Mouse (Mus musculus): ENCODE measurements around the gene Gm19345. TPM values are rescaled to one million over a fixed set of nuclear protein-coding genes. Genes with fewer than 3 reads are reported as not detected.

Gm19345 gene
- polyA plus RNA-seq, 1 experiment: 0.05 TPM

DNA sequence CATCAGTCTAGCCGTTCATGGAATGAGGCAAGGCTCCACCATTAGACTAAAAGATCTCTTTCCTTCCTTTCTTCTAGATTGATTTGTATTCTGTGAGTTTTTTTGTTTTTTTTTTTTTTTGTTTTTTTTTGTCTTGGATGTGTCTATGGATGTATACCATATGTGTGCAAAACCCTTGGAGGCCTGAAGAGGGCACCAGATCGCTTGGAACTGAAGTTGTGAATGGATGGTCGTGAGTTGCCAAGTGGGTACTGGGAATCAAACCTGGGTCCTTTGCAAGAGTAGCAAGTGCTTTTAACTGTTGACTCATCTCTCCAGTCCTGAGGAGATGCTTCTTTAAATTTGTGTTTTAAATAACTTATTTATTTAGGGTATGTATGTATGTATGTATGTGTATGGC, 17.7 kb upstream of the Gm19345 start:
- no peak for TF ChIP-seq REST (IDR thresholded peaks at IDR 0.05; ENCODE audit: insufficient read depth, insufficient read length)
- no peak for TF ChIP-seq E2F4 (IDR thresholded peaks at IDR 0.05; ENCODE audit: insufficient read depth)
- TF ChIP-seq TCF3 (IDR thresholded peaks at IDR 0.05; ENCODE audit: insufficient read length, low read depth): no peak
- no peak for TF ChIP-seq MYOD1 (IDR thresholded peaks at IDR 0.05; ENCODE audit: control insufficient read depth in 1 of 3, insufficient read length in 2 of 3, low read depth in 2 of 3)
- TF ChIP-seq POLR2AphosphoS2 (IDR thresholded peaks at IDR 0.05; ENCODE audit: insufficient read length, low read depth): no peak
- no peak for TF ChIP-seq TCF12 (IDR thresholded peaks at IDR 0.05; ENCODE audit: insufficient read depth, poor library complexity, severe bottlenecking)
- TF ChIP-seq CEBPB (IDR thresholded peaks at IDR 0.05; ENCODE audit: insufficient read depth, poor library complexity, severe bottlenecking): no peak
- no peak for TF ChIP-seq USF1 (IDR thresholded peaks at IDR 0.05; ENCODE audit: low read depth)
- no peak for TF ChIP-seq MYOG (IDR thresholded peaks at IDR 0.05; ENCODE audit: control insufficient read depth in 1 of 3, insufficient read depth in 1 of 3, insufficient read length in 2 of 3, low read depth in 2 of 3)
- TF ChIP-seq MAX (IDR thresholded peaks at IDR 0.05; ENCODE audit: low read depth): no peak
- no peaks in the 10 kb centered on the region for H3K79me2 ChIP-seq (ENCODE audit: control insufficient read depth, insufficient read depth)
- H3ac ChIP-seq (ENCODE audit: control insufficient read depth, insufficient read length): no peak overlapping the region
- H3K27me3 ChIP-seq (ENCODE audit: control insufficient read depth, insufficient read depth, insufficient read length): no peaks in the 10 kb centered on the region
- H3K36me3 ChIP-seq (ENCODE audit: control insufficient read depth, insufficient read depth): no peaks in the 10 kb centered on the region
- H3K4me3 ChIP-seq: no peak overlapping the region
- H3K4me2 ChIP-seq (ENCODE audit: low read depth): no peak overlapping the region

DNA sequence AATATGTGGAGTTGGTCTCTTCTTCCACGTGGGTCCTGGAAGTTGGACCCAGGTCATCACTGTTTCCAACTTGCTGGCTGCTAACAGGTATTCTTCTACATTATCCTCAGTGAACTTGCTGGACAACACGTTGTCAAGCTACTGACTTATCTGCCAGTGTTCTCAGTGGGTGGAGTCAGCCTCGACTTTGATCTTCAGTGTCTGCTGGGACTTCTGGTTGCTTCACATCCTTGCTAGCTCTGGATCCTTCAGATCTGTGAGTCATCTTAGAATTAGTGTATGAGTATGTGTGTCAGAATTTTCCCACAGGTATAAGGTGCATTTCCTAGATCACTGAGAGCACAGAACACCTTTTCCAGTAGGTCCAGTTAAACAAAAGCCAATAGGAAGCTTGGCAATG, 15.0 kb upstream of the Gm19345 start:
- H3ac ChIP-seq (ENCODE audit: control insufficient read depth, insufficient read length): no peak overlapping the region
- no peaks in the 10 kb centered on the region for H3K27me3 ChIP-seq (ENCODE audit: control insufficient read depth, insufficient read depth, insufficient read length)
- no peaks in the 10 kb centered on the region for H3K36me3 ChIP-seq (ENCODE audit: control insufficient read depth, insufficient read depth)
- TF ChIP-seq SRF (IDR thresholded peaks at IDR 0.05; ENCODE audit: control insufficient read depth, insufficient read length, low read depth) (no peak), MAX (IDR thresholded peaks at IDR 0.05; ENCODE audit: low read depth) (no peak), USF1 (IDR thresholded peaks at IDR 0.05; ENCODE audit: low read depth) (no peak), MYOD1 (IDR thresholded peaks at IDR 0.05; ENCODE audit: control insufficient read depth in 1 of 3, insufficient read length in 2 of 3, low read depth in 2 of 3) (no peak), CEBPB (IDR thresholded peaks at IDR 0.05; ENCODE audit: insufficient read depth, poor library complexity, severe bottlenecking) (no peak), POLR2AphosphoS2 (IDR thresholded peaks at IDR 0.05; ENCODE audit: insufficient read length, low read depth) (no peak), MYOG (IDR thresholded peaks at IDR 0.05; ENCODE audit: control insufficient read depth in 1 of 3, insufficient read depth in 1 of 3, insufficient read length in 2 of 3, low read depth in 2 of 3) (no peak), E2F4 (IDR thresholded peaks at IDR 0.05; ENCODE audit: insufficient read depth) (no peak), TCF12 (IDR thresholded peaks at IDR 0.05; ENCODE audit: insufficient read depth, poor library complexity, severe bottlenecking) (no peak), TCF3 (IDR thresholded peaks at IDR 0.05; ENCODE audit: insufficient read length, low read depth) (no peak), REST (IDR thresholded peaks at IDR 0.05; ENCODE audit: insufficient read depth, insufficient read length) (no peak)
- no peak overlapping the region for H3K4me2 ChIP-seq (ENCODE audit: low read depth)
- H3K79me2 ChIP-seq (ENCODE audit: control insufficient read depth, insufficient read depth): no peaks in the 10 kb centered on the region
- no peak overlapping the region for H3K4me3 ChIP-seq

DNA sequence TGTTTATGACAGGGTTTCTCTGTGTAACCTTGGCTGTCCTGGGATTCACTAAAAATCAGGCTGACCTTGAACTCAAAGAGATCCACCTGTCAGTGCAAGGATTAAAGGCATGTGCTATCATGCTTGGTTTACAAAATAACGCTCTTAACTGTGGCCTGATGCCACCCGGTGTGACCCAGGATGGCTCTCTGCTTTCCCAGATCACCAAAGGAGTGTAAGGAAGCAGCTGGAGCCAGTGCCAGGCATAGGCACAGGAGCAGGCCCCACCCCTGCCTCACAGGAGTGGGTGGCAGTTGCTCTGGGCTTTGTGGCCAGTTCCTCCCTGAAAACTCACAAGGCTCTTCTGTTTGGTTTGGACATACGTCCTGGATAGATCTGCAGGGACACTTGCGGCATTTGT, 11.4 kb upstream of the Gm19345 start:
- peak in 1 of 3 experiments; percentile 88 for TF ChIP-seq MYOG (IDR thresholded peaks at IDR 0.05; ENCODE audit: control insufficient read depth in 1 of 3, insufficient read depth in 1 of 3, insufficient read length in 2 of 3, low read depth in 2 of 3)
- TF ChIP-seq REST (IDR thresholded peaks at IDR 0.05; ENCODE audit: insufficient read depth, insufficient read length): no peak
- TF ChIP-seq TCF3 (IDR thresholded peaks at IDR 0.05; ENCODE audit: insufficient read length, low read depth): no peak
- no peak for TF ChIP-seq E2F4 (IDR thresholded peaks at IDR 0.05; ENCODE audit: insufficient read depth)
- no peak for TF ChIP-seq POLR2AphosphoS2 (IDR thresholded peaks at IDR 0.05; ENCODE audit: insufficient read length, low read depth)
- no peak for TF ChIP-seq MAX (IDR thresholded peaks at IDR 0.05; ENCODE audit: low read depth)
- TF ChIP-seq MYOD1 (IDR thresholded peaks at IDR 0.05; ENCODE audit: control insufficient read depth in 1 of 3, insufficient read length in 2 of 3, low read depth in 2 of 3): no peak
- no peak for TF ChIP-seq POLR2A (IDR thresholded peaks at IDR 0.05; ENCODE audit: insufficient read length, low read depth)
- no peaks in the 10 kb centered on the region for H3K27me3 ChIP-seq (ENCODE audit: control insufficient read depth, insufficient read depth, insufficient read length)
- no peak overlapping the region for H3K4me3 ChIP-seq
- no peaks in the 10 kb centered on the region for H3K79me2 ChIP-seq (ENCODE audit: control insufficient read depth, insufficient read depth)
- H3K4me2 ChIP-seq (ENCODE audit: low read depth): peak overlapping the region; percentile 44
- H3K36me3 ChIP-seq (ENCODE audit: control insufficient read depth, insufficient read depth): no peaks in the 10 kb centered on the region
- H3ac ChIP-seq (ENCODE audit: control insufficient read depth, insufficient read length): no peak overlapping the region

DNA sequence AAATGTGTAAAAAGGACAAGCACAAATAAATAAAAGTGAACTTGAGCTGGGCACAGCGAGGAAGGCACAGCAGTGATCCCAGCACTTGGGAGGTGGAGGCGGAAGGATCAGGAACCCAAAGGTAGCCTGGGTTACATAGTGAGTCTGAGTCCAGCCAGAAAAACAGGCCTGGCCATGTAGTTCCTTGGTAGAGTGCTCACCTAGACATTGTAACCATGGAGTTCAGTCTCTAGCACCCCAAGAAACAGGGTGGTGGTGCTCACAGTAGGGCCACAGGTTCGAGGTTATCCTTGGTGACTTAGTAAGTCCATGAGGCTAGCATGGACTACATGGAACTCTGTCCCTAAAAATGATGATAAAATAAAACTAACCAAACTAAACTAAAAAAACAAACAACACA, 10.9 kb upstream of the Gm19345 start:
- H3ac ChIP-seq (ENCODE audit: control insufficient read depth, insufficient read length): no peak overlapping the region
- no peak for TF ChIP-seq POLR2A (IDR thresholded peaks at IDR 0.05; ENCODE audit: insufficient read length, low read depth)
- no peak for TF ChIP-seq TCF3 (IDR thresholded peaks at IDR 0.05; ENCODE audit: insufficient read length, low read depth)
- TF ChIP-seq MAX (IDR thresholded peaks at IDR 0.05; ENCODE audit: low read depth): no peak
- no peak for TF ChIP-seq POLR2AphosphoS2 (IDR thresholded peaks at IDR 0.05; ENCODE audit: insufficient read length, low read depth)
- TF ChIP-seq SRF (IDR thresholded peaks at IDR 0.05; ENCODE audit: control insufficient read depth, insufficient read length, low read depth): no peak
- no peaks in the 10 kb centered on the region for H3K36me3 ChIP-seq (ENCODE audit: control insufficient read depth, insufficient read depth)
- no peaks in the 10 kb centered on the region for H3K79me2 ChIP-seq (ENCODE audit: control insufficient read depth, insufficient read depth)
- no peak overlapping the region for H3K4me3 ChIP-seq
- peak overlapping the region; percentile 44 for H3K4me2 ChIP-seq (ENCODE audit: low read depth)
- no peaks in the 10 kb centered on the region for H3K27me3 ChIP-seq (ENCODE audit: control insufficient read depth, insufficient read depth, insufficient read length)

DNA sequence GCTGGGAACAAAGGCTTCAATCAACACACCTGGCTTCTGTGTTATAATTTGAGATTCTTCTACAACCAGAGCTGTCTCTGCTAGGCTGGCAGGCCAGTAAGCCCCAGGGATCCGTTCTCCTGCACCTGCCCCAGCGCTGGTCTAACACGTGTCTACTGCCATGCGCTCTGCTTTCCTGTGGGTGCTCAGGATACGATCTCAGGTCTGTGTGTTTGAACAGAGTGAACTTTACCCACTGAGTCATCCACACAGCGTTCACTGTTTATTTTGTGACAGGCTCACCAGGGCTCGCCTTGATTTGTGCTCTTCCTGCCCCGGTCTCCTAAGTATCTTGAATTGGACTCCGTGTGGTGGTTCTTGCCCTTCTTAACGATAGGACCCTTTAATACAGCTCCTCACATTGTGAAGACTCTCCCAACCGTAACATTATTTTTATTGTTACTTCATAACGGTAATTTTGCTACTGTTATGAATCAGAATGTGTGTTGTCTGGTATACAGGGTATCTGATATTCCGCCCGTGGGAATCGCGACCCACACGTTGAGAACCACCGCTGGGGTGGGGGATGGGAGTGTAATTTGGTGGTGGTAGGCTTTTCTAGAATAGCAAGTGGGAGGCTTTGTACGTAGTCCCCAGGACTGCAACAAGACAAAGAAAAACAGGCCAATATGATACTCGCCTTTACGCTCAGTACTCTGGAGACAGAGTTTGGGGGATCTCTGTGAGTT, 10.0 kb upstream of the Gm19345 start:
- no peak overlapping the region for H3K4me3 ChIP-seq
- no peaks in the 10 kb centered on the region for H3K79me2 ChIP-seq (ENCODE audit: control insufficient read depth, insufficient read depth)
- TF ChIP-seq TCF3 (IDR thresholded peaks at IDR 0.05; ENCODE audit: insufficient read length, low read depth) (no peak), E2F4 (IDR thresholded peaks at IDR 0.05; ENCODE audit: insufficient read depth) (no peak), MYOD1 (IDR thresholded peaks at IDR 0.05; ENCODE audit: control insufficient read depth in 1 of 3, insufficient read length in 2 of 3, low read depth in 2 of 3) (no peak), CEBPB (IDR thresholded peaks at IDR 0.05; ENCODE audit: insufficient read depth, poor library complexity, severe bottlenecking) (no peak), TCF12 (IDR thresholded peaks at IDR 0.05; ENCODE audit: insufficient read depth, poor library complexity, severe bottlenecking) (no peak), REST (IDR thresholded peaks at IDR 0.05; ENCODE audit: insufficient read depth, insufficient read length) (no peak), MAX (IDR thresholded peaks at IDR 0.05; ENCODE audit: low read depth) (no peak), USF1 (IDR thresholded peaks at IDR 0.05; ENCODE audit: low read depth) (no peak), SRF (IDR thresholded peaks at IDR 0.05; ENCODE audit: control insufficient read depth, insufficient read length, low read depth) (no peak)
- H3ac ChIP-seq (ENCODE audit: control insufficient read depth, insufficient read length): no peak overlapping the region
- H3K27me3 ChIP-seq (ENCODE audit: control insufficient read depth, insufficient read depth, insufficient read length): no peaks in the 10 kb centered on the region
- H3K4me2 ChIP-seq (ENCODE audit: low read depth): no peak overlapping the region
- H3K36me3 ChIP-seq (ENCODE audit: control insufficient read depth, insufficient read depth): no peaks in the 10 kb centered on the region

Measured in myocyte (in vitro differentiated cells).